Mouse (Mus musculus) left cerebral cortex, adult 9 months (tissue): ENCODE results near the gene Jun.
A peak's percentile ranks its signal among the peaks of the same experiment; 100 is the strongest.

Experiments
- DNase-seq, 2 experiments: peaks; one replicate each; pipeline ENCODE4 v3.0.0; 2022; ENCODE audit warnings: low spot score in 2 of 2

Gene Jun

GRCm38 (mm10) chr4:95052025-95052899 lies at the start of gene Jun:
Jun (minus strand) TSS chr4:95052222.
- peak; percentile 100 for DNase-seq

- no peak for DNase-seq
Measured at GRCm38 (mm10) chr4:95101684-95102083, 49.7 kb upstream of the Jun start.

GRCm38 (mm10) chr4:95100694-95101093 lies 48.7 kb upstream of the Jun start:
- DNase-seq: no peak

GRCm38 (mm10) chr4:95099373-95099772 lies 47.4 kb upstream of the Jun start:
- no peak for DNase-seq

- DNase-seq: no peak
Measured at GRCm38 (mm10) chr4:95098722-95099097, 46.7 kb upstream of the Jun start.

- DNase-seq: no peak
Measured at GRCm38 (mm10) chr4:95097942-95098721, 46.1 kb upstream of the Jun start.

GRCm38 (mm10) chr4:95096731-95097130 lies 44.7 kb upstream of the Jun start:
- DNase-seq: no peak

GRCm38 (mm10) chr4:95095911-95096310 lies 43.9 kb upstream of the Jun start:
- no peak for DNase-seq

- no peak for DNase-seq
Measured at GRCm38 (mm10) chr4:95095355-95095754, 43.3 kb upstream of the Jun start.

- no peak for DNase-seq
Measured at GRCm38 (mm10) chr4:95094700-95095113, 42.7 kb upstream of the Jun start.

GRCm38 (mm10) chr4:95093615-95094014 lies 41.6 kb upstream of the Jun start:
- DNase-seq: no peak

- no peak for DNase-seq
Measured at GRCm38 (mm10) chr4:95092516-95092915, 40.5 kb upstream of the Jun start.

- DNase-seq: no peak
Measured at GRCm38 (mm10) chr4:95091536-95091935, 39.5 kb upstream of the Jun start.

- no peak for DNase-seq
Measured at GRCm38 (mm10) chr4:95089968-95090367, 37.9 kb upstream of the Jun start.

- DNase-seq: no peak
Measured at GRCm38 (mm10) chr4:95089053-95089452, 37.0 kb upstream of the Jun start.

- no peak for DNase-seq
Measured at GRCm38 (mm10) chr4:95083957-95084356, 31.9 kb upstream of the Jun start.

- DNase-seq: no peak
Measured at GRCm38 (mm10) chr4:95083191-95083729, 31.2 kb upstream of the Jun start.

GRCm38 (mm10) chr4:95082481-95083088 lies 30.6 kb upstream of the Jun start:
- no peak for DNase-seq

GRCm38 (mm10) chr4:95081632-95082031 lies 29.6 kb upstream of the Jun start:
- no peak for DNase-seq

- DNase-seq: no peak
Measured at GRCm38 (mm10) chr4:95078625-95079024, 26.6 kb upstream of the Jun start.

- no peak for DNase-seq
Measured at GRCm38 (mm10) chr4:95076279-95076678, 24.3 kb upstream of the Jun start.

- DNase-seq: no peak
Measured at GRCm38 (mm10) chr4:95075591-95076002, 23.6 kb upstream of the Jun start.
